Mouse (Mus musculus) thymus, postnatal 10 days (tissue): ENCODE results near the gene Olfr1056.
"Not testable (repeated sequence)": the region's sequence is repeated elsewhere in the genome, so short reads cannot be mapped to it uniquely, and the experiment has no call there.

Source experiments
- DNase-seq, 2 experiments: peaks; one replicate each; pipeline ENCODE4 v3.0.0; 2021; ENCODE audit warnings: low spot score in 2 of 2

Olfr1056 gene

GRCm38 (mm10) chr2:86362369-86362768 is at the start of gene Olfr1056:
Gene Olfr1056 (minus strand): TSS chr2:86362469.
- no peak for DNase-seq

GRCm38 (mm10) chr2:86395114-86395513 is 32.8 kb upstream of the Olfr1056 start:
- DNase-seq: no peak

- DNase-seq: not testable (repeated sequence)
Observed at GRCm38 (mm10) chr2:86388461-86388860, 26.2 kb upstream of the Olfr1056 start, which contains the start of gene Olfr1058. Gene Olfr1058 (minus strand): TSS chr2:86388561.

- DNase-seq: no peak
Observed at GRCm38 (mm10) chr2:86378293-86378692, 16.0 kb upstream of the Olfr1056 start, which contains the start of gene Olfr1057. Gene Olfr1057 (minus strand): TSS chr2:86378393.

GRCm38 (mm10) chr2:86366342-86366741 is 4.1 kb upstream of the Olfr1056 start:
- DNase-seq: not testable (repeated sequence)

GRCm38 (mm10) chr2:86351751-86352150 is 10.5 kb downstream of the Olfr1056 start:
- not testable (repeated sequence) for DNase-seq

- no peak for DNase-seq
Observed at GRCm38 (mm10) chr2:86350184-86350583, 12.1 kb downstream of the Olfr1056 start, which contains the start of gene Olfr1055. Gene Olfr1055 (minus strand): TSS chr2:86350284.

- DNase-seq: no peak
Observed at GRCm38 (mm10) chr2:86335333-86335732, 26.9 kb downstream of the Olfr1056 start, which contains the start of gene Olfr1054. Gene Olfr1054 (minus strand): TSS chr2:86335433.

- no peak for DNase-seq
Observed at GRCm38 (mm10) chr2:86315184-86315583, 47.1 kb downstream of the Olfr1056 start, which contains the start of gene Olfr1053. Gene Olfr1053 (minus strand): TSS chr2:86315284.
